Mouse (Mus musculus) kidney, postnatal 14 days (tissue): ENCODE data around the gene Asrgl1.
"Not testable (repeated sequence)": the region's sequence is repeated elsewhere in the genome, so short reads cannot be mapped to it uniquely, and the experiment has no call there.

Experiments used
- DNase-seq: peaks from one replicate; pipeline ENCODE4 v3.0.0; 2022; ENCODE audit warnings: mixed read lengths

Asrgl1 gene

DNA sequence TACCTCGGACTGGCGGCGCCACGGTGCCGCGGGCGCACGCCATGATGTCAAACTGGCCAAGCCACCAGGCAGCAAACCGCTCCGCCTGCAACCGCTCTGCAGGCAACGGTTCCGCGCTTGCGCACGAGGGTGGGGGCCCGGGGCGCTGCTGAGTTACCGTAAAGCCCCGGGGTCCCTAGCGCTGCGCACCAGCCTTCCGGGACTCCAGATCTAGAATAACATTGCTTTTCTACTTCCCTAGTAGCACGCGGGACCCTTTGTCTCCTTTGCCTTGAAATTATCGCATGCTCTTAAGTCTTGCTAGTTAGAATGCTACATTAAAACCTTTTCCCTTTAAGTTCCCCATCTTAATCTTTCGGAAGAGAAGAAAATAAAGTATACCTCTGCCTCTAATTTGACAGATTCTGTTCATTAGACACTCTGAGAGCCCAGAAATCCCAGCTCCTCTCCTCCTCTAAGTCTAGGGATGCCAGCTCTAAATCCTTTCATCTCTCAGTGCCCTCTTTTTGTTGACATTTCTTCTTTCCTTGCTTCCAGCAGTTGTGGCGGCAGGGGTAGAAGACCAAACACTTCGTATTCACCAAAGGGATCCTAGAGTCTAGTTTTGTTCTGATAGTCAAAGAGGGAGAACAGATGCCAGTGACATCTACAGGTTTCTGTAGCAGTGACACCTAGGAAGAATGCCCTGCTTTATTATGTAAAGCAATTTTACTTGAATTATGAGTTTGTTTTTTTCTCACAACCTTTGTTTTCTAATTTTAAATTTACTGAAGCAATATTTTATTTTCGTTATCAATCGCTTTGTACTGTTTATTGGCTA lies at the start of gene Asrgl1:
TSS of gene Asrgl1 (minus strand) at position 125 of the 820 bp plus-strand sequence.
- DNase-seq = peak; percentile 93

DNA sequence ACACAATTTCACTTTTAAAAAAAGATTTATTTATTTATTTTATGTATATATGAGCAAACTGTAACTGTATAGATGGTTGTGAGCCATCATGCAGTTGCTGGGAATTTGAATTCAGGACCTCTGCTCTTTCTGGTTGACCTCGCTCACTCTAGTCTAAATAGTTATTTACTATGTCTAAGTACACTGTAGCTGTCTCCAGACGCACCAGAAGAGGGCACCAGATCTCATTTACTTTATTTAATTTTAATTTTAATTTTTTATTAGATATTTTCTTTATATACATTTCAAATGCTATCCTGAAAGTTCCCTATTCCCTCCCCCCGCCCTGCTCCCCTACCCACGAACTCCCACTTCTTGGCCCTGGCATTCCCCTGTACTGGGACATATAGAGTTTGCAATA lies 10.8 kb upstream of the Asrgl1 start:
- no peak for DNase-seq

DNA sequence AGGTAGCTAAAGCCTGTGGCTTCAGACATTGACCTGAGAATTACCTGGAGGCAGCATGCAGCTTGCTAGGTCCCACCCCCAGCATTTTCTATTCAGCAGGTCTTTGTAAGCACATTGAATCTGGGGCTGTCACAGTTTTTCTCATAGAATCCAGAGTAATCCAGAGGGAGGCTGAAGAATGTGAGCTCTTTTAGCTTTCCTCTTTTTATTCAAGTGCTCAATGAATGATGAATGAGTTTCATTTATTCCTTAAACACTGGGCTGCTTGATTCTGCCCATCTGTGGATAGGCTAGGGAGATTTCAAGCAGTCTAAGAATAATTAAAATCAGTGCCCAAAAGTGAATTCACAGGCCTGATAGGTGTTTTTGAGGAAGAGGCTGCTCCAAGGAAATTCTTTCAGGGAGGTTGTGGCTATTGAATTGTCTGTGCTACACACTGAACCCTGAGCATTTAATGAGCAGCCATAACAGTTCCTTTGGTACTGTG lies 8.2 kb upstream of the Asrgl1 start:
- no peak for DNase-seq

DNA sequence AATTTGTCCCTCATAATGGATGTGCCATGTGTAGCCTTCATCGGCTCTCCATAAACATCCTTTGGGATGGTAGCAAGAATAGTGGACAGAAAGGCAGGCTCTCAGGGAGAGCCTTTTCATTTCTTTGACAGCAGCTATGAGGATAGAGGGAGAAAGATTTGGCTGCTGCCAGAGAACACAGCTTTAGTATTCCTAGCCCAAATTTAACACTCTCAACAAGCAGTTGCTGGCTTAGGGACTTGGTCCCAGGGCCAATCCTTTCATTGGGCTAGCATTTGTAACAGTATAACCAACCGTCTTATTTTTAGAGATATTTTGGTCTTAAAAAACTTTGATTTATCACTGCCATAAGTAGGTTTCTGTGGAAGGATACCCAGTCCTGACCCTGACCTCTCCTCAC lies 7.8 kb upstream of the Asrgl1 start:
- DNase-seq = no peak

DNA sequence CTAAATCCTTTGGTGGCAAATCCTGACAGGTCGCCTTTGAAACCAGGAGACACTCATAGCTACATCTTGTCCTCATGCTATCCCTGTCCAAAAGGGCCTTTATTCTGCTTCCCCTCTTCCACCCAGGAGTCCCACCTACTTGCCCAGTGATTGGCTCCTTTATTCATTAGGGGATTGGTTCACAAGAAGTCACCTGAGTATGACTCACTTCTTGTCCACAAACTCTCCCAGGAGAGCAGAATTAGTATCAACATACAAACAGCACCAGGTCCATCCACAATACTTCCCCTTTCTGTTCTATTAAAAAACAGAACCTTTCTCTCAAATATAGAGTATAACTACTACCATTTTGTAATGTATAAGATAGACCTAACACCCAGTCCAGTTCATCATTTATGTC lies 4.9 kb upstream of the Asrgl1 start:
- not testable (repeated sequence) for DNase-seq

DNA sequence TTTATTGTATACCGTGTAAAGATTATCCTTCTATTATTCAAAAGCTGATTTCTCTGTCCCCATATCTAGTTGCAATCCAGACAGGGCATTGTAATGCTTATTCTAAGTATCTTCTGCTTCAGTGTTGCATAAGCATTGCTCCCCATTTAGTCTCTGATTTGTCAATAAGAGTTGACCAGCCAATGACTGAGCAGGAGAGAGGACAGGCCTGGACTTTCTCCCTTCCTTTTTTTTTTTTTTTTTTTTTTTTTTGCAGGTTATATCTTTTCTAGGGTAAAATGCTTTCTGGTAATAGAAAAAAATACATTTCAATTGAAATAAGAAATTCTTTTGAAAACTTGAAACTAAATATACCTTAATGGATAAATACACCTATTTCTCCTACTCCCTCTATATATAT lies 1.7 kb upstream of the Asrgl1 start:
- DNase-seq = no peak

DNA sequence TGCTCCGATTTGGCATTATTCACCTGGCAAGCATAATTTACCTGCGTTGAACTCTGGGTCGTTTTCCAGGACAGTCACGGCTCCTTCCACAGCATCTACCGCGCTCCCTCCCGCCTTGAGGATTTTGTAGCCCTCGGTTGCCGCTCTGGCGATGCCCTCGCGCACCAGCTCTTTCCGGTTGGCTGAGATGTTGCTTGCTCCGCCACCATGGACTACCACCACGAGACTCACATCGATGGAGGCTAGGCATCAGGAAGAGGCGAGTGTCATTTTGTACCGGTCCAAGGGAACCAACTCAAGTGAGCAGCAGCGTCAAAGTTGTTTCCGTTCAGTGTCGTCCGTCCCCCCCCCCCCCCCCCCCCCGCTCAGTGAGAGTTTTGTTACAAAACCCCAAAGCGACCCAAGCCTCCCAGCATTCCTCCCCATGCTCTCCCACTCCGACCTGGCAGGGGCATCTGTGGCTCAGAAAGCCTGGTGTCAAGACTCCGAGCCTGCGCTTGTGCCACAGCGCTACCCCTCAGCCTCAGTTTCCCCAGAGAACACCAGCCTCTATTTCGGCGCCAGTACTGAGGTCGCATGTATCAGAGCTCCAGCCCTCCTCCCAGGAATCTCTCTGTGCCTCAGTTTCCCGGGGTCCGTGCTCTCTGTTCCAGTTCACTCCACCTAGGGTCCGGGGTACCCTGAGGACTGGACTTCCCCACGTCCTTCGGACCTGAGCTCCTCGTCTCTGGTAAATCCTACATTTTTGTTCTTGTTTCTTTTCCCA lies 507 bp downstream of the Asrgl1 start:
- peak; percentile 30 for DNase-seq

DNA sequence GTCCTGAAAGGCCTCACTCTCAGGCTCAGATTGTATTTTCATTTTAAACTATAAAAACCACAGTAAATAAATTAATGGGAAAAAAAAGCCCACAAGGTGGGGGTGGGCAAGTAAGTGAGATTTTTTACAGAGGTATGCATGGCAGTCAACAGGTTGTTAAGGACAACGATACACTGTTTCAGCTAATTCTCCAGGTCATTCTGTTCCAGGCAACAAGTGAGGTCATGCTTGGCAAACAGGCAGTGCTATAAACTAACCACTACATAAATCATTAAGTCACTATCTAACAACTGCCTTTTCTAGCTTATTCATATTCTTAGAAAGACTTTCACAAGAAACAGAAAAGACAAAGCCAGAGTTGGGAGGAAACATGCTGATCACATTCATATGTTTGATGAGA lies 5.4 kb downstream of the Asrgl1 start:
- no peak for DNase-seq

DNA sequence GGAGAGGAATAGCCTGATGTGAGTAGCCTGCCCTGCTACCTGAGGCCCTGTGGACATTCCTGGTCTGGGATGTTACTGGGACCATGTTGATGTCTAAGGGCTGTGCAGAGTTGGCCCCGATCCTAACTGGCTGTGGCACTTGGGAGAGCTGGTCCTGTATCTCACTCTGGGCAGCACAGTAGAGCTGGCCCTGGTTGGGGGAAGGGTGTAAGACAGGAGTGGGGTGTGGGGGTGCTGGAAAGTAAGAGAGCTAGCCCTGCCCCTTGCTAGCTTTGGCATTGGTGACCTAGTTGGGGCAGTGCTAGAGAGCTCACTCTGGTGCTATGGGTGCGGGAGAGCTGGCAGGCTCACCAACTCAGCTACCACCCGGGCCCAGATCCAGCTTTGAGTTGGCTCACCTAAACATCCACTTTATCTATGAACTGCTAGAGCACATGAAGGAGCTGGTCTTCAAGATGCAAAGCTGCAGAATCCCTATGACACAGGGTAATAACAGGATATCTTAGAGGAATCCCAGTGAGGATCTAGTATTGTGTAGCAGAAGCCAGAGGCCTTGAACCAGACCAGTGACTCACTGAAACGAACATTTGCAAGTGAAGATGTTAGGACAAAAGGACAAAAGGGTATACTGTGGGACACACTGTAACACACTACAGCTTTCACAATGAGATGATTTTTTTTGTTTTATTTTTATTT lies 6.8 kb downstream of the Asrgl1 start:
- DNase-seq = no peak

DNA sequence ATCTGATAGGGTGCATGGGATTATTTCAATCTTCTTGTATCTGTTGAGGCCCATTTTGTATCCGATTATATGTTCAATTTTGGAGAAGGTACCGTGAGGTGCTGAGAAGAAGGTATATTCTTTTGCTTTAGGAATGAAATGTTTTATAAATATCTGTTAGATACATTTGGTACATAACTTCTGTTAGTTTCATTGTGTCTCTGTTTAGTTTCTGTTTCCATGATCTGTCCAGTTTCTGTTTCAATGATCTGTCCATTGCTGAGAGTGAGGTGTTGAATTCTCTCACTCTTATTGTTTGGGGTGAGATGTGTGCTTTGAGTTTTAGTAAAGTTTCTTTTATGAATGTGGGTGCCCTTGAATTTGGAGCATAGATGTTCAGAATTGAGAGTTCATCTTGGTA lies 11.4 kb downstream of the Asrgl1 start:
- DNase-seq = not testable (repeated sequence)

DNA sequence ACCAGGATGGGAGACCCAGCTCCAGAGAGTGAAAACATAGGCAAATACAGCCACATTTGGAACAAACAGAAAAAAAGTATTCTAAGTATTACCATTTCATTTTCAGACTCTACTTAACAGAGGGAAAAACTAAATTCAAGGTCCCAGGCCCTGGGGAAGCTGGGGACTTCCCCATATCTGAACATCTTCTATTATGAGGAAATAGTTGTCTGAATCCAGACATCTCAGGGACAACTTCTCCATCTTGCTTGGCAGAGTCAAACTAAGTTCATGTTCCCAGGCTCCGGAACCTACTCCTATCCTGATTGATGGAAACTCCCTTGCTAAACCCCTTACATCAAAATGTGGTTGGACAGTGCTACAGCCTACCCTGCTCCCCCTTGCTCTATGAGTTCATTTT lies 13.0 kb downstream of the Asrgl1 start:
- no peak for DNase-seq

DNA sequence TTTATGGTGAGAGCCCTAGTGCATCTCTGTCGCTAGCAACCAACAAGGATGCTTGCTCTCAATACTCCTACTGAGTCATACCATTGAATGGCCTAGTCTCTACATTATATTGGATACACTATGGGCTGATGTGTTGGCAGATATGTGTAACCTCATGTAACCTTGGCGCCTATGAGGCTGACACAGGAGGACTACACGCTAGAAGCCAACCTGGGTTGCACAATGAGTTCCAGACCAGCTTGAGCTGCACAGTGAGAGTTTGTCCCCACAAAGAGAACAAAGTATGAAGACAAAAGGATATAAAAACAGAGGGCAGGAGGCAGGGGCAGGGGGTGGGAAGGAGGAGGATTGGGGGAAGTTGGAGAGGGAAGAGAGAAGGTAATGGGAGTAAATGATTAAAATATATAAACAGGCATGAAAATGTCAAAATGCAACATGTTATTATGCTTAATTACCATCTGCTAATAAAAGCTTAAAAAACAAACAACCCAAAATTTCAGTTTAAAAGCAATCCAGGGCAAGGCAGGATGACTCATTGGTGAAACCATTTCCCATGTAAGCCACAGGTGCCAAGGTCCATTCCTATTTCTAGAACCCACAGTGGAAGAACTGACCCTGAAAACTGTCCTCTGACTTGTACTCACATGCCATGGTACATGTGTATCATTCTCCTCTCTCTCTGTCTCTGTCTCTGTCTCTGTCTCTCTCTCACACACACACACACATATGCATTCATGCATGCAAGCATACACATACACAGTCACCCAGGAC lies 15.6 kb downstream of the Asrgl1 start:
- no peak for DNase-seq

DNA sequence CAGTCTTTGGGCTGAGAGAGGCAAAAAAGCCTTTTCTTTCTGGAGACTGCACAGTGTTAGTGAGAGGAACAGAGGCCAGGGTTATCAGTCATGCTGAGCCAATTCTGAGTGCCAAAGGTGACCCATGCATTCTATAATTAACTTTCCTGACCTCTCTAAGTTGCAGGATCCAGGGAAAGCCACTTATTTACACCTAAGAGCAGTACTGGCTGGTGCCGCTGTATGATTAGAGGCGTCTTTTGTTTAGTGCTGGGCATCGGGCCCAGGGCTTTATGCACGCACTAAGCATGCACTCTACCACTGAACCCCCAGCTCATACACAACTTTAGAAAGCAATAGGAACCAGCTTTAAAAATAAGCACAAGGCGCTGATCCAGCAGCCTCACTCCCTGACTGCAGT lies 18.2 kb downstream of the Asrgl1 start:
- DNase-seq = no peak

DNA sequence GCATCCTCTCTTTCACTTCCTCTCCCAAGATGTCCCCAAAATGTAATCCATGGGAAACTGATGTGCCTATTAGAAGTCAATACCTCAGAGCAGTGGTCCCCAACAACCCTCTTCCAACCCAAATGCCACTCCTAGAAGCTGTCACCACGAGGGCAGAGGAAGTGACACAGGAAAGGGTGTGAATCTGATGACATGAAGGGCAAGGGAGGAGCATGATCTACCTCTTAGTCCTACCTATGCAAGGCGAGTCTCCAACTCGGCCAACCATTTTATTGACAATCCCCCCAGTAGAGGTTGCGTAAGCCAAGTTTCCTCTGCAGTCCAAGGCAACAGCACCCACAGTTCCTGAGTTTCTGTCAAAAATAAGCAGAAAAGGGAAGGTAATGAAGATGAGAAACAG lies 19.2 kb downstream of the Asrgl1 start:
- no peak for DNase-seq

DNA sequence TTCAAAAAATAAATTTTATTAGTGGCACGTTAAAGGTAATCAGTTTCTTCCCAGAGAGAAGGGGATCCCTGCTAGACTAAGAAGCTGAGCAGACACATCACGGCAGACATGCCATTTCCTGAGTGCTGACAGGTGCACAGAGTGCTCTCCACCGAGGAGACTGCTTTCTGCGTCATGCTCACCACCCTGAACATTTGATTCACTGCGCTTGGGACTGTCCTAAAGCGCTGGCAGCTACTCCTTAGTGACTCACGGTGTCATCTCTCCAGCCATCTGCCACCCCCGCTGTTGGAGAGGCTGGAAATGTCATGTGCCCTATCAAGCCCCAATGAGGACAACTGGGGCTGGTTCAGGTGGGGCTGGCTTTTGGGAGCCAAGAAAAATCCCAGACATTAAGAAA lies 23.4 kb downstream of the Asrgl1 start:
- DNase-seq = no peak

DNA sequence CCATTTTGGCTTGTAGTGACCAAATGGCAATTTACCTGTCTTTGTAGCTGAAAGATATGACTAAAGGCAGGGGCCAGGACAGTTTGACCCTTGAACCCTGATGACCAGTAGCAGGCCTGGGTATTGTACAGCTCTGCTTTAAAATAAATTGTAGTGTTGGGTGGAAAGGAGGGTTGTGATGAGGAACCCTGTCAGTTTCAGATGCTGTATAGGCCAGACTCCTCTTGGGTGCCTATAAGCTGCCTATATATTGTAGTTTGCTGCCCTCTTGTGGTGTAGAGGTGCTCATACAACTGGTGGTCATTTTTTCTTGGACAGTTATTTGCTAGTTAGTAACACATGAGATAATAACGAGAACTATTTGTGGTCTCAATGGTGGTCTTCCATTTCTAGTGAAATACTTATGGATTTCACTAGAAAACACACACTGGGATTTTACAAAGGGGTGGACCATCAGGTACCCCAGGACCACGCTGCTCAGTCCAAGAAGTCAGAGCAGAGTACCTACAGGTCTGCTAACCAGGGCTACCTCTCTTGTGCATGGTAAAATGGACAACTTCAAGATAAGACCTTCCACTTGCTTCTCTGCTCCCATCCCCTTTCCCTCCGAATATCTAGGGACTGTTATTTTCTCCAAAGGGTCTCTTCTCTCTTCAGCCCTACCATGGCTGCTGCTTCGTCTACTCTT lies 25.1 kb downstream of the Asrgl1 start:
- DNase-seq = peak; percentile 69

DNA sequence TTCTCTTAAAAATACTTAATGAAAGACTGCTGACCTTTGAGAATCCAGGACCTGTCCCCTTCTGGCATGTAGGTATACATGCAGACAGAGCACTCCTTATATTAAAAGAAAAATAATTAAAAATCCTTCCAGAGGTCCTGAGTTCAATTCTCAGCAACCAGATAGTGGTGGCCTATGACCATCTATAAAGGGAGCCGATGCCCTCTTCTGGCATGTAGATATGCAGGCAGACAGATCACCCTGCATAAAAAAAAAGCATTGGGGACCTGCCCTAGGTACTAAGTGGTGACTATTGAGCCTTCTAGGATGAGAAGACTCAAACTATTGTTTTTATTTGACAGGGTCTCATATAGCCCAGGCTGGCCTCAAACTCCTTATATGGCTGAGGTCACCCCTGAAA lies 26.9 kb downstream of the Asrgl1 start:
- no peak for DNase-seq

DNA sequence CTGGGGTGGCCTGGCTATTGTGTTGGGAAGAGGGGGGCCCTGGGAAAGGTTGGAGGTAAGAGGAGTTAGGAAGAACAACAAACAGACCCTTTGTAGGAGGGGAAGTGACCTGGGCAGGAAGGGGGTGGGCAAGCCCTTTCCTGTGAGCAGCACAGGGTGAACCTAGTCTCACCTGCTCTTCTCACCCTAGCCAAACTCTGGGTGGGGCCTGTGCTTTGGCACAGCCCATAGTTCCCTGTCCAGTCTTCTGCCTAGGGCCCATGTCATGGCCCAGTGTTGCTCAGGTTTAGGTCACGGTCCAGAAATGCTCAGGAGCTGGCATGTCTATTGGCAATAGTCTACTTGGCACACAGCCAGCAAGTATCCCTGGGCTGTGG lies 28.1 kb downstream of the Asrgl1 start:
- no peak for DNase-seq

DNA sequence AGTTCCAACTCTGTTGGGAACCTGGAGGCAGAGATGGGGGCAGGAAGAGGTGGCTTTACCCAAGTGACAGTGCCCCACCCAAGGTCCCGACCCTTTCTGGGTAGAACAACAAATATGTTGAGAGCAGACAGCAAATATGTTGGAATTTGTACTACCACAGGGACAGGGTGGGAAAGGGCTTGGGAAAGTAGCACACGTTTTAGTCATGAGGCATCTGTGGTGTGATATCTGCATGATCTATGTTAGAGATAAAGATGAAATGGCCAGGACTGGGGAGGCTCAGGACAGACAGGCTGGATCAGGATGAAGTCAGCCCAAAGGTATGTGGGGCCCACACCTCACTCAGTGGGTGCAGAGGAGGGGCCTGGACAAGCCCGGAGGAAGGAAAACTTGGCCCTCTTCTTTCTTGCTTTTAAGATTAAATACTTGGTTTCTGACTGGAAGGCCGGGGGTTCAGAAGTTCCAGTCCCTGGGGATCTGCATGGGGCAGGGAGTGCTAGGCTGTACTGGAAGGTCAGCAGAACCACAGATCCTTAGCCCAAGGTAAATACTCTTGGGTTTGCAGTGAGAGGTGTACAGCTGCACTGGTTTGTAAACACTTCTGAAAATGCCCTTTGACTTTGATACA lies 28.6 kb downstream of the Asrgl1 start:
- peak; percentile 8 for DNase-seq

DNA sequence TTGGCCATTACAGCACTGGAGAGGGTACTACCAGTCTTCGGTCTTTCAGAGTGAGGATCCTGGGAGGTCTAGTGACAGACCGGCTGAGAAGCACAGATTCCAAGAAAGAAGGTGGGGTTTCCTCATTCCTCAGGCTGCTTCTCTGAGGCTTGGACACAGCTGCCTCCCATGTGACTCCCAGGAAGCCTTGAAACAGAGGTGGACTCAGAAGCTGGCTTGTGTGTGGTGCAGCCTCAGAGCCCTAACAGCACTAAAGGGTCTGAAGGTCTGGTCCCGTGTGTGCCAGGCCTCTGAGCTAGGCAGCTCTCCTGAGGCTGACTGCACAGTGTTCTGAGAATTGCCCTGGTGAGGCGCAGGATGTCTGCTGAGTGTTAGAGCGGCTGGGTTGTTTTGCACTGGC lies 29.3 kb downstream of the Asrgl1 start:
- no peak for DNase-seq

DNA sequence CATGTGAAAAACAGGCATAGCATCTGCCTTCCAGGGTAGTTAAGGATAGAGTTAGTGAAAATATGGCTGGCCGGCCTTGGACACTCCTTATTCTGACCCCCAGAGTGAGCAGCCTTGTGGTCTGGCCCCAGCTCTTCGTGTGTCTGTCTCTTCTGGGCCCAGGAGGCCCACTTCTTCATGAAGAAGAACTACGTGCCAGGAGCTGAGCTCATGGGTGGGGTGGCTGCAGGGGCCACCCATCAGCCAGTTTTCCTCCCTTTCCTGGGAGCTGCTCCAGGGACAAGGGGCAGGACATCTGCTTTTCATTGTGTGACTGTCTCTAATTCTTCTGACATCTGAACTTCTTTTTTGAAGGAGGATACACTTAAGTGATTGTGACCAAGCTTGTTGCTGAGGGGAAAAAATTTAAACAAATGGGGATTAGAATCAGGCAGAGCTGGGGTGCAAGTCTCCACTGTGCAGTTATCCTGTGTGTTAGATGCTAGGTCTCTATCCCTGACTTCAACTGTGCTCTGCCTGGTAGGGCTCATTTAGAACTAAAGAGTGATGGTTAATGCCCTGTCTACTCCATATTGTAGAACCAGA lies 30.2 kb downstream of the Asrgl1 start:
- DNase-seq = no peak
